Mouse (Mus musculus) inflammation-experienced regulatory T-cells, adult 16 weeks (primary cell): ENCODE measurements around the gene Tpra1. TPM values are rescaled to one million over a fixed set of nuclear protein-coding genes. Genes with fewer than 3 reads are reported as not detected.

ENCODE experiments used
- polyA plus RNA-seq: library from polyadenylated mRNA; unstranded; fragments of 100-300 nt; shearing (Covaris generic); gene quantifications from one replicate; pipeline ENCODE4 v1.2.1, GENCODE M21; 2017

Gene Tpra1
- 139 TPM for polyA plus RNA-seq

GRCm38 (mm10) chr6:88901947-88902820 is at the start of gene Tpra1:
TSS of gene Tpra1 (plus strand) at chr6:88902251.

GRCm38 (mm10) chr6:88874868-88875508 is 27.1 kb upstream of the Tpra1 start, which contains the start of gene Podxl2:
TSS of gene Podxl2 (minus strand) at chr6:88875044.

GRCm38 (mm10) chr6:88898534-88899048 is 3.5 kb upstream of the Tpra1 start, which contains the start of gene Mcm2:
TSS of gene Mcm2 (minus strand) at chr6:88898780.

Other genes starting within 250 kb of the Tpra1 start
- 1.5 TPM for gene Mgll, start 177.8 kb upstream of the Tpra1 start, polyA plus RNA-seq
- gene Abtb1, start 60.3 kb upstream of the Tpra1 start, polyA plus RNA-seq, result 88.7 TPM
- gene Podxl2, start 27.2 kb upstream of the Tpra1 start, polyA plus RNA-seq, result not detected
- gene Mcm2, start 3.5 kb upstream of the Tpra1 start, polyA plus RNA-seq, result 76.3 TPM